Mouse (Mus musculus) MEL (cell line): ENCODE results near the gene Atg9b. TPM values are rescaled to one million over a fixed set of nuclear protein-coding genes. Genes with fewer than 3 reads are reported as not detected.

Experiments
- DNase-seq: peaks from one replicate; pipeline ENCODE4 v3.0.0; 2011; ENCODE audit warnings: low read depth, low spot score
- H3K27ac ChIP-seq: 2 replicates; pipeline ENCODE4 v1.5.1; 2012; ENCODE audit warnings: low read depth, mild to moderate bottlenecking, control low read depth, low read length, moderate library complexity; ENCODE audit not compliant: control insufficient read depth
- H3K27me3 ChIP-seq, 2 experiments: fragments of 150-350 bp in 1 of 2; sonication (generic) in 1 of 2; 2 replicates each; pipeline ENCODE4 v1.6.1; 2012; ENCODE audit warnings: low read length in 2 of 2, mild to moderate bottlenecking in 2 of 2, improper control_type of control experiment in 1 of 2, moderate library complexity in 1 of 2; ENCODE audit not compliant: insufficient read depth in 2 of 2, control insufficient read depth in 1 of 2
- H3K36me3 ChIP-seq, 2 experiments: 2 replicates each; pipeline ENCODE4 v1.6.1; 2012 to 2014; ENCODE audit warnings: low read length in 2 of 2, improper control_type of control experiment in 1 of 2, inconsistent platforms in 1 of 2, mild to moderate bottlenecking in 1 of 2; ENCODE audit not compliant: insufficient read depth in 2 of 2, control insufficient read depth in 1 of 2
- H3K4me1 ChIP-seq, 2 experiments: fragments of 150-350 bp in 1 of 2; sonication (generic) in 1 of 2; 2 replicates each; pipeline ENCODE4 v1.6.1; 2012; ENCODE audit warnings: low read length in 2 of 2, improper control_type of control experiment in 1 of 2, mild to moderate bottlenecking in 1 of 2; ENCODE audit not compliant: insufficient read depth in 2 of 2, control insufficient read depth in 1 of 2
- H3K4me3 ChIP-seq, 2 experiments: fragments of 150-350 bp in 1 of 2; sonication (generic) in 1 of 2; 2 replicates each; pipeline ENCODE4 v1.5.1; 2012; ENCODE audit warnings: low read depth in 2 of 2, low read length in 2 of 2, mild to moderate bottlenecking in 2 of 2, moderate library complexity in 2 of 2, control low read depth in 1 of 2, improper control_type of control experiment in 1 of 2; ENCODE audit not compliant: control insufficient read depth in 1 of 2, insufficient read depth in 1 of 2
- H3K79me2 ChIP-seq: 2 replicates; pipeline ENCODE4 v1.6.1; 2012; ENCODE audit warnings: mild to moderate bottlenecking, low read length, moderate library complexity; ENCODE audit not compliant: control insufficient read depth, poor library complexity, insufficient read depth
- H3K9ac ChIP-seq: 2 replicates; pipeline ENCODE4 v1.6.1; 2012; ENCODE audit warnings: low read depth, mild to moderate bottlenecking, control low read depth, low read length, moderate library complexity; ENCODE audit not compliant: control insufficient read depth, poor library complexity, severe bottlenecking
- H3K9me3 ChIP-seq: fragments of 150-350 bp; sonication (generic); replicated peaks from 2 replicates; pipeline ENCODE4 v1.6.1; 2012; ENCODE audit warnings: mild to moderate bottlenecking, low read length, improper control_type of control experiment, moderate library complexity; ENCODE audit not compliant: insufficient read depth
- CTCF ChIP-seq, 3 experiments: IDR thresholded peaks in 2 of 3; conservative IDR thresholded peaks in 1 of 3; 2 replicates each; pipeline ENCODE4 v1.5.1; 2011 to 2012; ENCODE audit warnings: low read length in 3 of 3, low read depth in 2 of 3, mild to moderate bottlenecking in 2 of 3, improper control_type of control experiment in 1 of 3, inconsistent platforms in 1 of 3, mixed read lengths in 1 of 3, moderate library complexity in 1 of 3; ENCODE audit not compliant: control insufficient read depth in 1 of 3, insufficient read depth in 1 of 3, poor library complexity in 1 of 3, severe bottlenecking in 1 of 3
- ELF1 ChIP-seq: IDR thresholded peaks from 2 replicates; pipeline ENCODE4 v1.6.1; 2014; ENCODE audit warnings: low read depth, mild to moderate bottlenecking, inconsistent platforms, low read length, improper control_type of control experiment, moderate library complexity
- HCFC1 ChIP-seq: IDR thresholded peaks from 2 replicates; pipeline ENCODE4 v1.6.1; 2012; ENCODE audit warnings: low read depth, mild to moderate bottlenecking, inconsistent platforms, low read length, improper control_type of control experiment, moderate library complexity
- MXI1 ChIP-seq: IDR thresholded peaks from 2 replicates; pipeline ENCODE4 v1.6.1; 2011; ENCODE audit warnings: mild to moderate bottlenecking, low read depth, low read length, improper control_type of control experiment
- MYB ChIP-seq: IDR thresholded peaks from 2 replicates; pipeline ENCODE4 v1.6.1; 2011; ENCODE audit warnings: mild to moderate bottlenecking, low read depth, low read length, improper control_type of control experiment
- MYC ChIP-seq: IDR thresholded peaks from 2 replicates; pipeline ENCODE4 v1.6.1; 2011; ENCODE audit warnings: low read depth, mild to moderate bottlenecking, low read length, improper control_type of control experiment, moderate library complexity
- POLR2A ChIP-seq, 2 experiments: IDR thresholded peaks; 2 replicates each; pipeline ENCODE4 v1.6.1; 2011 to 2012; ENCODE audit warnings: low read length in 2 of 2, mild to moderate bottlenecking in 2 of 2, control low read depth in 1 of 2, improper control_type of control experiment in 1 of 2, low read depth in 1 of 2, moderate library complexity in 1 of 2; ENCODE audit not compliant: control insufficient read depth in 1 of 2, insufficient read depth in 1 of 2, poor library complexity in 1 of 2
- RAD21 ChIP-seq: IDR thresholded peaks from 2 replicates; pipeline ENCODE4 v1.6.1; 2011; ENCODE audit warnings: mild to moderate bottlenecking, low read depth, low read length, improper control_type of control experiment
- SIN3A ChIP-seq: IDR thresholded peaks from 2 replicates; pipeline ENCODE4 v1.6.1; 2012; ENCODE audit warnings: low read length, improper control_type of control experiment, inconsistent platforms
- SMC3 ChIP-seq: IDR thresholded peaks from 2 replicates; pipeline ENCODE4 v1.6.1; 2011; ENCODE audit warnings: low read depth, low read length, improper control_type of control experiment
- TCF12 ChIP-seq: IDR thresholded peaks from 2 replicates; pipeline ENCODE4 v1.6.1; 2014; ENCODE audit warnings: low read depth, mild to moderate bottlenecking, inconsistent platforms, low read length, improper control_type of control experiment, moderate library complexity
- USF2 ChIP-seq, 2 experiments: IDR thresholded peaks; 2 replicates each; pipeline ENCODE4 v1.6.1; 2011 to 2012; ENCODE audit warnings: improper control_type of control experiment in 2 of 2, low read length in 2 of 2, borderline replicate concordance in 1 of 2, inconsistent platforms in 1 of 2, low read depth in 1 of 2, mild to moderate bottlenecking in 1 of 2; ENCODE audit not compliant: insufficient read depth in 1 of 2
- ZMIZ1 ChIP-seq: IDR thresholded peaks from 2 replicates; pipeline ENCODE4 v1.6.1; 2012; ENCODE audit warnings: low read depth, mild to moderate bottlenecking, inconsistent platforms, low read length, improper control_type of control experiment, moderate library complexity
- polyA plus RNA-seq, 2 experiments: library from polyadenylated mRNA; stranded (reverse) in 1 of 2; unstranded in 1 of 2; fragments of >175 nt in 1 of 2; fragments of >200 nt in 1 of 2; gene quantifications; 2 replicates each; pipeline versions ENCODE4 v1.2.1 to v1.2.4; 2012; ENCODE audit warnings: low replicate concordance in 2 of 2, low read depth in 1 of 2; ENCODE audit not compliant: insufficient read length in 2 of 2, insufficient read depth in 1 of 2, missing spikeins in 1 of 2
- total RNA-seq: library from RNA; depleted of rRNA; stranded (reverse); fragments of 300-350 nt; gene quantifications from 2 replicates; pipeline ENCODE4 v1.2.3, GENCODE M21; 2012

Gene Atg9b
- total and polyA plus RNA-seq, 3 experiments = 41.2 to 41.5 TPM; not detected in 1

DNA sequence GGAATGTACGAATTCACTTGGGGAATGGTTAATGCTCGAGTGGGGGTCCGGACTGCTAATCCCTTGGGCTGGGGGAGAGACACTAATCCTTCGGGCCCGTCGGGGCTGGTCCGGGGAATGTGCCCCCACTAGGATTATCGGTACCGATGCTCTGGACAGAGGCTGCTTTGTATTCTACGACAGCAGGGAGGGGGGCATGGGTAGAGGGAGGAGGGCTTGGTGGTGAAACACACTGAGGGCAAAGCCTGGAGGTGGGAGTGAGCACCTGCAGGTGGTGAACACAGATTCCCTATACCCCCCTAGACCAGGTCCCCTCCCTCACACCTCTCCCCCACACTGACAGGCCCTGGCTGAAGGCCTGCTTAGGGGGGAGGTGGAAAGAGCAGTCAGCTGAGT is 34.1 kb upstream of the Atg9b start:
- no peak for TF ChIP-seq USF2 (IDR thresholded peaks at IDR 0.05; ENCODE audit: borderline replicate concordance in 1 of 2, insufficient read depth in 1 of 2, low read depth in 1 of 2, low read length in 2 of 2)
- TF ChIP-seq, all 39 proteins: peak for 0
- Histone ChIP-seq H3K36me3 (peaks cover 2 to 17% of the 10 kb centered on the region in 2 experiments), H3K4me3 (peak overlapping the region; percentile 78 to 86), H3K9me3 (no peaks in the 10 kb centered on the region), H3K79me2 (peaks cover 14% of the 10 kb centered on the region), H3K27me3 (no peaks in the 10 kb centered on the region), H3K9ac (peak overlapping the region; percentile 85), H3K4me1 (peaks cover 6 to 22% of the 10 kb centered on the region in 2 experiments), H3K27ac (no peak overlapping the region)
- no peak for DNase-seq

DNA sequence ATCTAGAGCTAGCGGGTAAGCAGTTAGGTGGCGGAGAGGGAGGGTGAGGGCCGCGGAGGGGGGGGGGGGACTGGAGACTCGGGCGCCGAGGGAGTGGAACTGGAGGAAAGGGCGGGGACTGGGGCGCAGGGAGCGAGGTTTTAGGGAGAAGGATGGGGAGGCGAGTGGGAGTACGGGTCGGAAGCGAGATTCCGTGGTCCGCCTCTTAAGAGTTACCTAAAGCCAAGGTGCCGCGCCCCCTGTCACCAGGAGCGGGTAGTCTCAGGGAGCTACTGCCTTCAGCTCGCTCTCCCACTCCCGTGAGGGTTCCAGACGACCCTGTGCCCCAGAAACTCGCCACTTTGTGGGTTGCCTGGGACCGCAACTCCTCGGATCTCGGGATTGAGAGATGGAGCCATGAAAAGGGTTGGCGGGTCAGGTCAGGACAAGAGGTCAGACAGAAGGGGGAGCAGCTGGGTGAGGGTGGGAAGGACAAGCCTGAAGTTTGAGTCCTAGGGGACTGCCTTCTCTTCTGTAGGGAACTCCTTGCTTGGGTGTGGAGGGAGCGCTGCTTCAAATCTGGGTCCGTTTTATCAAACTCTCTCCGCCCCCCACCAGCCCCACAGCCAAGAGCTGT is 33.6 kb upstream of the Atg9b start:
- 0 out of 2 replicates have a peak overlapping the region, but pooled peaks have one; percentile 18 for H3K27ac ChIP-seq
- H3K9ac ChIP-seq = peak overlapping the region; percentile 85
- H3K4me1 ChIP-seq = peaks cover 6 to 22% of the 10 kb centered on the region in 2 experiments
- peaks cover 0 to 17% of the 10 kb centered on the region in 2 experiments; a peak in 2 of 4 replicates for H3K36me3 ChIP-seq
- no peaks in the 10 kb centered on the region for H3K27me3 ChIP-seq
- no peaks in the 10 kb centered on the region for H3K9me3 ChIP-seq
- peak; percentile 79 for DNase-seq
- H3K4me3 ChIP-seq = peak overlapping the region; percentile 78 to 86
- H3K79me2 ChIP-seq = peaks cover 14% of the 10 kb centered on the region
- TF ChIP-seq SMC3 = peak; percentile 4; the same call in 1 of the 2 replicates
- TF ChIP-seq SIN3A = no peak
- TF ChIP-seq MXI1 = no peak; the same call in 1 of the 2 replicates
- no peak for TF ChIP-seq MYC
- 0 out of 2 replicates have a peak, but pooled peaks have one; percentile 11 for TF ChIP-seq TCF12
- no peak for TF ChIP-seq ZMIZ1
- TF ChIP-seq HCFC1 = no peak
- TF ChIP-seq CTCF (IDR thresholded peaks at IDR 0.05 in 2 of 3, conservative IDR thresholded peaks at IDR 0.05 in 1 of 3; ENCODE audit: control insufficient read depth in 1 of 3, insufficient read depth in 1 of 3, low read depth in 2 of 3, low read length in 3 of 3, poor library complexity in 1 of 3, severe bottlenecking in 1 of 3) = peak in 2 of 3 experiments; percentile 26 to 35; a peak in 4 of 6 replicates
- TF ChIP-seq POLR2A (IDR thresholded peaks at IDR 0.05; ENCODE audit: control insufficient read depth in 1 of 2, insufficient read depth in 1 of 2, low read depth in 1 of 2, low read length in 2 of 2, poor library complexity in 1 of 2) = no peak
- no peak for TF ChIP-seq RAD21
- TF ChIP-seq ELF1 = 0 out of 2 replicates have a peak, but pooled peaks have one; percentile 2
- no peak for TF ChIP-seq MYB
